Mouse (Mus musculus): Measurements from ENCODE around the gene E030018B13Rik.
A peak's percentile ranks its signal among the peaks of the same experiment; 100 is the strongest.

Gene E030018B13Rik

DNA sequence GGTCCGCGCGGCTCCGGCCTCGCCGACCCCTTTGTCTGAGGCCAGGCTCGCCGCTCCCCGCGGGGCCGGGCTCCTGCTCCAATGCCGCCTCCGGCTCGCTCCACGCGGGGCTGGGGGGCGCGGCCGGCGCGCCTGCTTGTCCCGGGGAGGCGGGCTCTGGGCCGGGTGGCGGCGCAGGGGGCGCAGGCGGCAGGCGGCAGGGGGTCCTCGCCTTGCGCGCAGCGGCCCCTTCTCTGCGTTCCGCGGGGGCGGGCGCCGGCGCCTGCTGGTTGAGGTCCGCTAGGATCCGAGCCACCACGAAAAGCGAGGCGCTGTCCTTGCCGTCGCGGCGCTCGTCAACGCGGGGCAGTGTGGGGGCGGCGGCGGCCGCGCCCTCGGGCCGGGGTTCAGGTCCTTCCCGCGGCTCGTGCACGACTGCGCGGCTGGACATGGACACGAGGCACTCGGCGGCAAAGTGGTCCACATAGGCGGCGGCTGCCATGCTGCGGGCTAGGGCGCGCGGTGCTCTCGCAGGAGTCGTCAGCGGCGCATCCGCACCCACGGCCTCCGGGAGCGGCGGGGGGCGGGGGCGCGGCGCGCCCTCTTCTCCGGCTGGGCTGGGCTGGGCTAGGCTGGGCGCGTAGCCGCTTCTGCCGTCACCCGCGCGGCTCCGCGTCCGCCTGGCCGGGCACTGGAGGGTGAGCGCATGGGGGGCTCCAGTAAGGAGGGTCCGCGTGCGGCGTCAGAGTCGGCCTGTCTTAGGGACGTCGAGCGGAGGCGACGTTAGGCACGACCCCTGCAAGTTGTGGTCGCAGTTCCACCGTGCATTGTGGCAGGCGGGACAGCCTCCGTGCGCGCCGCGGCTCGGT is 21.6 kb downstream of the E030018B13Rik start:
- DNase-seq (ENCODE audit: low spot score): no peak

DNA sequence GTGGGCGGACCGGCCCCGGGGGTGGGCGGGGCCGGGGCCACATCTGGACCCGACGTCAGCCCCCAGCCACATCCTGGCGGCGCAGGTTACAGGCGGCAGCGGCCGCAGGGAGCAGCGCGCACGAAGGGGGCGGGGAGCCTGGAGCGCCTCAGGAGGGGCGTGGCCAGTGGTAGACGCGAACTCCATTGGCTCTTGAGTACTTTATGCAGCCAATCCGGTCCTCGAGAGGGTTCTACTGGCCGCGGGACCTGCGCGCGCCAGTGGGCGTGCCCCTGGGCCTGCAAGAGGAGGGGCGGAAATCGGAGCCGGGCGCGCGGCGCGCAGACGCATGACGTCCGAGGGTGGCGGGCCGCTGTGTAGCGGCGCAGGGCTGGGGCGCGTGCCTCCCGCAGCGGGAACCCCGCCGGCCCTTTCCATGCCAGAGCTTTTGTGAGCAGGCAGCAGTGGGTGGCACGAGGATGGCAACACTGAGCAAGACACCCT is 22.3 kb downstream of the E030018B13Rik start, which contains the start of gene Klf13:
Gene Klf13 (minus strand): TSS at position 2 of the 483 bp plus-strand sequence.
- DNase-seq (ENCODE audit: low spot score): peak; percentile 99

DNA sequence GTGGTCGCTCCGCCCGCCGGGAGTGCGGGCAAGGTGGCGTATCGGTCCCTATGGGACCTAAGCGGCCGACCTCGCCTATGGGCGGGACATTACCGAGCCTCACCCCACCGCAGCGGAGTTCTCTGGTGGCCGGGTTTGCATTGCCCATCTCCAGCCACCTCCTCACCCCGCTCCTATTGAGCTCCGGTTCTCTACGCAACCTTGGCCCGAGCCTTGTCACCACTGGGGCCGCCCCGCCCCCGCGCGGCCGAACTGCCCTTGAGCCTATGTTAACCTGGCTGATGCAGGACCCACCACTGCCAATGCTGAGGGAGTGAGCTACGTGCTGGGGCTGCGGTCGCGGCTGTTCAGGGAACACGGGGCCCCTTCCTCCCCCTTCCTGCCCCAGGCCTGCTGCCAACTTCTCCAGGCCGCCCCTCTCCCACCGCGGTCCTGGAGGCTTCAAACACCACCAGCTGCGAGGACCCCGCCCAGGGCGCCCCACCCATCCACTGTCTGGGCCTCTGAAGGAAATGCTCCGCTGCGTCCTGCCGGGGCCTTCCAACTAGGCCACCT is 22.8 kb downstream of the E030018B13Rik start:
- peak; percentile 83 for DNase-seq (ENCODE audit: low spot score)

DNA sequence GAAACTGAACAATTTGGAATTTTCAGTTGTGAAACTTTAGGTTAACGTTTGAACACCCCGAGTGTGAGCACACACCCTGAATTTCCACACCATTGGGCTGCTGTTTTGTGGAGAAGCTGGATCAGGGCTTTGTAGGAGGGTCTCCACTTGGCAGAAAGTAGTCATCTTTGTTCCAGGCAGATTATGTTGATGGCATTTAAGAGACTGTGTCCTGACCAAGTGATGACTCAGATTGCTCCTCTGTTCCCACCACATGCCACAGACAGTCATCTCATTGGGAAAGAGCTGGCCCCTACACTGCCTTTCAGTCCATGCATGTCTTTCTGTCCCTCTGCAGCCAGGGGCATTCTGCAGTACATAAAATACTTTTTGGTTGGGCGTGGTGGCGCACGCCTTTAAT is 23.7 kb downstream of the E030018B13Rik start:
- DNase-seq (ENCODE audit: low spot score): no peak

DNA sequence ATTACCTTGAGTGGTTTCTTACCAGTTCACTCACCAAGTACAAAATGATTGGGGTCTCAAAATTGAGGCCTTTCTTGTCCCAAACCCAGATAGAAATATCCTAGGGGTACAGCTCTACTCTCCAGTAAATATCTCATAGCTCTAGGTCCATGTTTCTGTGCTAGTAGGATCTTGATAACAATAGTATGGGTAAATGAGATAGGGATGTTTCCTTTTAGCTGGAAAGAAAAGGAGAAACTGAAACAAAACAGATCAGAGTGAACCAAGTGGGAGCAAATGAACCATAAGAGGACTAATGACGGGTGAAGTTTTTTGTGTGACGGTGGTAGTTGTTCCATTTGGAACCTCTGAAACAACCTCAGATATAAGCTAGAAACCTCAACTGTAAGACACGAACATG is 24.4 kb downstream of the E030018B13Rik start:
- DNase-seq (ENCODE audit: low spot score): no peak

DNA sequence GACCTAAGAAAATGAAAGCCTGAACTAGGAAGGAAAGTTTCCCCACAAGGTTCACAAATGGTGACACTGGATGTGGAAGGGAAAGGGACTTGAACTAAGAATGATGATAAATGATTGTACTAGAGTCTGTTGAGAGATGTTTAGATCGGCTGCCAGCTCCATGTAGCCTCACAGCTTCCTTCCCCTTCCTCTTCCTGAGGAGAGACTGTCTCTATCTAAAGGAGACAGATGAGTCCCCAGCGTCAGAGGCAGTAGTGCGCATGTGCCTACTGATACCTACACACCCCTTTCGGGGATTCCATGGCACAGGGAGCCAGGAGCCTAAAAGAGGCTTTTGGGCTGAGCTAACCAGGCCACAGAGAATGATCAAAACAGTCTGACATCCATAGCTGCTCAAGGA is 24.8 kb downstream of the E030018B13Rik start:
- no peak for DNase-seq (ENCODE audit: low spot score)

DNA sequence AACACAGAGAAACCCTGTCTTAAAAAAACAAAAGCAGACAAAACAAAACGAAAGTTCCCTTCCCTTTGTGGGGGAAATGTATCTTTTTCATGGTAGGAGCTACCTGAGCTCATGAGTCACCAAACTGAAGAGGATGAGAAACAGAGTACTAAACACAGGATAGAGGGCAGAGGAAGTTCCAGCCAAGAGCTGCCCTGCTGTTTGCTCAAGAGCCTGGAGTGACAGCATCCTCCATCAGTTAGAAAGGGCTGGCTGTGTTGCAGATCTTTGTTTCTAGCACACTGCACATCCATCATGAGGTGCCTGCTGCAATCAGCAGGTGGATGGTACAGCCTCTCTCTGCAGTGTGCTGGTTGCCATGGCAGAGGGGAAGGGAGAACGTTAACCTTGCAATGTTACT is 27.3 kb downstream of the E030018B13Rik start:
- DNase-seq (ENCODE audit: low spot score): no peak

DNA sequence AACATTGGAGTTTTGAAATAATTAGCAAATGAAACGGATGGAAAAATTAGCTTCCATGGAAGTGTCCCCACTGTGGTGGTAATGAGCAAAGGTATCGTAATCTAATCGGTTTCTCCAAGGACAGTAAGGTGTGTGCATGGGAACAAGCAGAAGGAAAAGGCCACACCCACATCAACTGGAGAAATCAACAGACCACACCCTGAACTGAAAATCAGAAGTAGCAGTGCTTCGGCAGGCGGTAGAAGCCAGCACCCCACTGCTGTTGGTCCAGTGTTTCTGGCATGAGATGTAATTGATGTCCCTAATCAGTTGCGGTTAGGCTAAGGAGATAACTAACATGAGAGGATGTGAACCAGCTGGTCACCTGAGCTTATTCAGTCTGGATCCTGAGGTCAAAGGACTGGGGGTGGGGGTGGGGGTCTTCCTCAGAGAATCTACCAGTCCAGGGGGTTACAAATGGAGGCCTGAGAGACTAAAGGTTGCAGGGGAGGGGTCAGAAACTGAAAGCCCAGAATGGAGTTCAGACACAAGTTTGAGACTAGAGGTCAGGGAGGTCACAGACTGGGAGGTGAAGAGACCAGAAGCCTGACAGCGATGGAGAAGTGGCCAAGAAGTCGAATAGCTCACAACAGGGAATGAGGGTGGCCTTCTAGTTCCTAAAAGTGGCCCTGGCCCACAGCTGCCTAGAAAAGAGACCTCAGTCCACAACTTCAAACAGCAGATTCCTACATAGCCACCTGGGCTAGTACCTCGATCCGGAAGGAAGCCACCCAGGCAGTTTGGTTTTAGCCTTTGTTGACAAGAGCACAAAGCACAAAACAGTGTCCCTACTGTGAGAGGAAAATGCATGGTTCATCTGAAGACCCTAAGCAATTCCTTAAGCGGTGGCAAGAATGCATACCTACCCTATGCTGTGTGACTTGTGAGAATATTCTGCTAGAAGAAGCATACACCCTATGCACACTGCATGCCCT is 31.1 kb downstream of the E030018B13Rik start:
- no peak for DNase-seq (ENCODE audit: low spot score)

DNA sequence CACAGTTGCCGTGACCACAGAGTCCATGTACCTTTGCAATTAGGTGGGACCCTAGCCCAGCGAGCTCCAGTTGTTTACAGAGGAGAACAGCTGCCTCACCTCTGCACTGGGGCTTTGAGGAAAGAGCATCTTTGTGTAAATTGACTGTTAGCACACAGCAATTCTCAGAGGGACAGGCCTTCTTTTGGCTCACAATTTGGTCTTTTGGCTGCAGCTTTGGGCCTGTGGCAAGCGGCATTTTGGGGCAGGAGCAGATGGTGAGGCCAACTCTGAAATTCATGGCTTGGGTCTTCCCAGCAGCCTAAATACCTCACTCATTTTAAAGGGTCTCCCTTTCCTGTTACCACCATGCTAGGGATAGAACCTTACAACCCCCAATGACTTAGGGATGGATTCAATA is 32.5 kb downstream of the E030018B13Rik start:
- no peak for DNase-seq (ENCODE audit: low spot score)

DNA sequence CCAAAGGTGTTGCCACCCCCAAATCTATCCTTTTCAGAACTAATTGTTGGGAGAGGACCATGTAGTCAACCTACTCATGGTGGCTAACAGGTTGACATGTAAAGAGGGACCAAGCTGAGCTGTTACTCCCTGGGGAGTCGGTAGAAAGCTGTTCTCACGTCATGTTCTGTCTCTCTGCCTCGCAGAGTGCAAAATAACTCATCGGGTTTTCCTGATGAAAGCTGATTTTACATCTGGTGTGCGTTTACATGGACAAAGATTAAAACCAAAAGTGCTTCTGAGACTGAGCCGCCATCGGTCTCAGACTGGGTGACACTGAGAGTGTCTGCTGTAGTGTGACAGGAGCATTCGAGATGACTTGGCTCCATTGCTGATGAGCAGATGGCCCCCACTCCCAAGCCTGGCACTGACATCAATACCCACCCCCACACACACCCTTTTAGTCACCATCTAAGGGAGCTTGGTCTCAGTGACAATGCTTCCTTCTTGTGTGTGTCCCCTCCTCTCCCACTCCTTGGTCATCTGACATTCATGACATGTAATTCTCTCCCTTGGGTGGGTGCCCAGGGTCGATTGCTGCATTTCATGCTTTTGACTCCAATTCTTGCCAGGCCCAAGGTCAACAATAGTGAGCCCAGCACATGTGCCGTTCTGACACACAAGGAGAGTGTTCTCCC is 34.4 kb downstream of the E030018B13Rik start:
- DNase-seq (ENCODE audit: low spot score): no peak

DNA sequence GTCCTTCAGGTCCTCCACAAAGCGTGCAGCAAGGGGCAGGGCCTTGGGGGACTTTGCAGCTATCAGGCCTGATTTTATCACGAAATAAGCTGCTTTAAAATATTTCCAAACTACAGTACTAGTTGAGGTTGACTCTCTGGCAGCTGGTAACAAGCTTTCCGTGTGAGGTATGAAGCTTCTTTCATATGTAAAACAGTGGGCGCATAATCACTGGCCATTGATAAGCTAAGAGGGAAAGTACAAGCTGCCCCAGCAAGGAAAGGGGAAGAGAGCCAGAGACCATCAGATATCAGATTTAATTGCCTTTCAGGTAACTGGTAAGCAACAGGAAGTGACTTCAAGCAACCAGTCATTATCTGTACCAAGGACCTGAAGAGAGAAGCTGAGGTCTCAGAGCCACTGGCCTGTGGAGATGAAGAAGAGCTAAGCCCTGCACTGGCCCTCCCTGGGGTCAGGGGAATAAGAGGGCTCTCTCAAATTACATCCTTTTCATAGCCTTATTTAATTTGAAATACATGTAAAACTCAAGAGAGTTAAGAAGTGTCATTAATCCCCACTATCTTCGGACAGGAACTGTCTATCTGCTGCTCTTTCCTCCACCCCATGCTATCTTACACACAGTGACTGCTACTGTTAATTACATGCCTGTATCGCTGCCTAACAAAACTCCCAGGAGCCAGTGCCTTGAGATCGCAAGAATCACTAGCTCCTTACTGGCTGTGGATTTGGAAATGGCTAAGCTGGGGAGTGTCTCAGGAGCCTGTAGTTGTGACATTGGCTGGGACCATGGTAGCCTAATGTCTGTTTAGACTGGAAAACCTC is 35.6 kb downstream of the E030018B13Rik start:
- no peak for DNase-seq (ENCODE audit: low spot score)

DNA sequence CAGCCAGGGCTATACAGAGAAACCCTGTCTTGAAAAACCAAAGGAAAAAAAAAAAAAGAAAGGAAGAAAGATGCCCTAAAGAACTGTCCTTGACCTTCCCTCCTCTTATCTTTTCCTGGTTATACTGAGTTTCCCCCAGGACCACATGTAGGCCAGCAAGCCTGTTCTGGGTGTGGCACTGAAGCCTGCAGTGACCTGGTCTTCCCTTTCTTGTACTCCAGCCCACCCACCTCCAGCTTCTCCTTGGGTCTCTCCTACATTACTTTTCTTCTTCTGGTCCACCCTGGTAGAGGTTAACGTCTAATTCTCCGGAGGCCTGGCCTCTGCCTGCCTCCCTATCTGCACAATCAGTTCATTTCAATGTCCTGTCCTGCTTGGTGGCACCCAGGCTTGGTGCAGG is 38.8 kb downstream of the E030018B13Rik start:
- DNase-seq (ENCODE audit: low spot score): no peak

DNA sequence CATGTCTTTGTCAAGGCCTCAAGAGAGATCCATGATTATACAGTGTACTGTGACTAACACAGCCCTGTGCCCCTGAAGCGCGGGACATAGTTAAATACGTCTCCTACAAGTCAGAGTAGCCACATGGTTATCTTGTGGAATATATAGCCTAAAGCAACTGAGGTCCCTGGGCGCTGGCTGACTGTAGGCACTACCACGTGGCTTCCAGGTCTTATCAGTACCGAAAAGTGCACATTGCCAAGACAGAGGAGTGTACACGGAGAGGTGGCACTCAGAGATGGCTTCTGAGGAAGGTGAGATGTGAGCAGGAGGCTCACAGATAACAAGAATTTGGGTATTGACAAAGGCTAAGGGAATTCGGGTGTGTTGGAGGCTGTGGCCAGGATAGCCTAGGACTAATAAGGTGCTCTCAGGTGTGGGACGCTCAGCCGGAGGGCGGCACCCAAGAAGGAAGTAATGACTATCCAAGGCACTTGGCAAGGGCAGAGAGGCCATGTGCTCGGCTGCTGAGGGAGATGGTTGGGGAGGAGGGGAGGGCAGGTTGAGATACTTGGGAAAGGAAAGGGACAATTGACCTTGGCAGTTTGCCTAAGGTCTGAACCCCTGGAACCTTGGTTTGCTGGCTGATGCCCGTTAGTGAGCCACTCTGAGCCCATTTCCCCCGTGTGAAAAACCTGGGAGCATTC is 39.6 kb downstream of the E030018B13Rik start:
- no peak for DNase-seq (ENCODE audit: low spot score)

DNA sequence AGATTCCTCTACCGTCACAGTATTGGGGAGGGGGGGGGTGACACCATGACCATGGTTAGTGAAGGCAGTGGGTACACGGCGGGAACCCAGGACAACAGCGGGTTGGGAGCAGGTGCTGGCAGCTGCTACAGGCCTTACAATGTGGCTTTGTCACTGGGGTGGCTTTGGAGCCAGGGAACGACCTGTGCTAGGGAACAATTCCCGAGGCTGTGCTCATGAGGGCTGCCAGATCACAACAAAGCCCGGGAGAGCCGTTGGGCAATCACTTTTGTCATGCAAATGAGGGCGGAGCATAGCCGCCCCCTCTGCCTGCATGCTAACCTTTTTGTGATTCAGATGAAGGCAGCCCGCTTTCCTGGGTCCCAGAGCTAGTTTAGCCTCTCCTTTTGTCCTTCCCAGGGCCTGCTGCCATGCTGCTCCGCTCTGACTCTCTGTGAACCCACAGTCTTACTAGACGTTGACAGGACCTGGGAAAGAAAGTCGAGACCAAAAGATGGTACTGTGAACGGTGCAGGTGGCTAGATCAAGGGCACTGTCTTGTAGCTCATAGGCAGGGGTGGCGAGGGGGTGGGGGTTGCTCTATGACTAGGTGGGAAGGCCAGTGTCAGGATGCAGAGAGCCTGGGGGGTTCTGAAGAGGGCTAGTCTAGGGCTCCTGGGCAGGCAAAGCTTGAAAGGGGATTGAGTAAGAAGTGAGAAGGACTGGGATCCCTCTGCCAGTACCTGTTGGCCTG is 40.5 kb downstream of the E030018B13Rik start:
- peak; percentile 56 for DNase-seq (ENCODE audit: low spot score)

DNA sequence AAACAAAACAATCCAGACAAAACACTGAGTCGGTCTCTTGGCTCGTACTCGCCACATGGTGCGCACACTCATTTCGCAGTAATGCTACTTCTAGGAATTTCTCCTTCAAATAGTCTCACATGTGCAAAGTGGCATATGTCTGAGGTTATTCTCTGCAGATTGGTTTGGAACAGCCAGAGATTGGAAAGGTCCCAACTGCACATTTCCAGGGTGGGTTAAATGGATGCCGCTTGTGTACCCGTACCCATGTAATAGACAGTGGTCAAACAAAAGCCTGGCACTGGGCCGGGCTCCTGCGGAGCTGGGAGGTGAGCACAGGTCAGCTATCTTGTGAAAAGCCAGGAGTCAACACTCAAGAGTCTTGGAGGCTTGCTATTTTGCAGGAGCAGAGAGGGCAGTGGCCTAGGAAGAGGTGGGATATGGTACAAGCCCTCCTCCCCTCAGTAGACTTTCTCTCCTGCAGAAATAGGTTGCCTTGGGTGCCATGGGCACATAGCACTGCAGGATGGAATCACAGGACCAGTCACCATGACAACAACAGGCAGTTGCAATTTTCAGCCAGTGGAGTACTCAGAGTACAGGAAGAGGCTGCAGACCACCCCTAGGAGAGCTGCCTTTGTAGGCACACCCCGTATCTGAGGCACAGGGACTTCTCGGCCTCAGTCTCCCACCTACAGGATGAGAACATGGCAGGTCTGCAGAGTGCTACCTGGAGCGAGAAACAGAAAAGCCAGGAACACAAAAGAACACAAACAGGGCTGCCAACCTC is 41.4 kb downstream of the E030018B13Rik start:
- no peak for DNase-seq (ENCODE audit: low spot score)

DNA sequence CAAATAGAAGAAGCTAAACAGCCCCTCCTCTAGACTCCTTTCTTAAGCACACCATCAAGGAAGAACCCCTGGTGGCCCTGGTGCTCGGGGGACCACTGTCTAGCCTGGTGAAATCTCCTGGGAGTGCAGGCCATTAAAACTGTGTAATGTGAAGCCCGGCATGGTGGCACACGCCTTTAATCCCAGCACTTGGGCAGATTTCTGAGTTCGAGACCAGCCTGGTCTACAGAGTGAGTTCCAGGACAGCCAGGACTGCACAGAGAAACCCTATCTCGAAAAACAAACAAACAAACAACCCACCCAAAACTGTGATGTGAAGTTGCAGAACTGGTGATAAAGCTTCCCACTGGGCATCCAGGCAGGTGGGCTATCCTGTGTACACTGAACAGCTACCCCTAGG is 47.0 kb downstream of the E030018B13Rik start:
- no peak for DNase-seq (ENCODE audit: low spot score)

DNA sequence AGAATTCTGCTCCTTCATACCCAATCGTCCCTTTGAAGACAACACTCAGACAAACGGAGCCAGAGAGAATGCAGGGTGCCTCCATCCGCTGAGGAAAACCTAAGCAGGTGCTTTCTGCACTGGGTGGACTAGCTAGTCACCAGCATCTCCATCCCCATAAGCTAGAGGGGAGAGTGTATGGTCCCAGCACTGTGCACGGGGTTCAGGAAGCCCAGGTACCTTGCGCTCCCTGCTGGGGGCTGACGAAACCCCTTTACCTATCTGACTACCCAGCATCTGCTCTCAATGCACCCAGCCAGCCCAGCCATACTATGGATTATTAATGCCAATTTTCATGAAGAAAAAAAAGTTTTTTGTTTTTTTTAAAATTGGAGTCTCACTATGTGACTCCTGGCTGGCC is 47.5 kb downstream of the E030018B13Rik start:
- no peak for DNase-seq (ENCODE audit: low spot score)

DNA sequence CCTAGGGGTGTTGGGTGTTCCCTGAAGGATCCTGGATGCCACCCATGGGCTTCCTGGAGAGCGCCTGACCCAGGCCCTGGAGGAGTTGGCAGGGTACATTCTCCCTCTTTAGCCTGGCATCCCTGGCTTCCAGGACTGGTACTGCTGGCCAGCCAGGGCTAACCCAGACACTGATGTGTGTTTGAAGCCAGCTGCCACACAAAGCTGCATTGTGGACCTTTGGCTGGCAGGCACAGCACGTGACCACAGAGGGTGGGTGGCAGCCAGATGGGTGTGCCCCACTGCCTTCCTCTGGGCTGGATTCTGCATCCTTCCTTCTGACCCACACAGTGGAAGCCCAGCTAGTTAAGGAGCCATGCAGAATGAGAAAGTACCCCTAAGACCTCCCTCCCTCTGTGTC is 48.5 kb downstream of the E030018B13Rik start:
- DNase-seq (ENCODE audit: low spot score): no peak
